Mouse (Mus musculus) forebrain, embryonic 14.5 days (tissue): ENCODE measurements around the gene Gnaq. TPM values are rescaled to one million over a fixed set of nuclear protein-coding genes. Genes with fewer than 3 reads are reported as not detected.
"Not testable (repeated sequence)": the region's sequence is repeated elsewhere in the genome, so short reads cannot be mapped to it uniquely, and the experiment has no call there.

Experiments used
- ATAC-seq: fragments of 200-750 bp; cut with Nextera tagmentation; 2 replicates; pipeline ENCODE4 v1.8.0; 2017; ENCODE audit warnings: mild to moderate bottlenecking, moderate library complexity
- DNase-seq: peaks from one replicate; pipeline ENCODE4 v3.0.0-alpha.2; 2015; ENCODE audit warnings: low spot score
- H3K27ac ChIP-seq: fragments of 300-500 bp; sonication (generic); 2 replicates; pipeline ENCODE4 v1.5.1; 2014; ENCODE audit warnings: low read depth, mild to moderate bottlenecking, control low read depth, low read length, moderate library complexity
- H3K27me3 ChIP-seq: fragments of 300-500 bp; sonication (generic); replicated peaks from 2 replicates; pipeline ENCODE4 v1.6.1; 2014; ENCODE audit warnings: low read length, control low read depth, mixed read lengths; ENCODE audit not compliant: control insufficient read depth, insufficient read depth
- H3K36me3 ChIP-seq: fragments of 300-500 bp; sonication (generic); 2 replicates; pipeline ENCODE4 v1.6.1; 2014; ENCODE audit warnings: low read length, control low read depth; ENCODE audit not compliant: control insufficient read depth, insufficient read depth
- H3K4me1 ChIP-seq: fragments of 300-500 bp; sonication (generic); 2 replicates; pipeline ENCODE4 v1.6.1; 2014; ENCODE audit warnings: antibody characterized with exemption, low read length, control low read depth; ENCODE audit not compliant: control insufficient read depth, insufficient read depth
- H3K4me2 ChIP-seq: fragments of 300-500 bp; sonication (generic); 2 replicates; pipeline ENCODE4 v1.6.1; 2014; ENCODE audit warnings: mild to moderate bottlenecking, control low read depth, low read length
- H3K4me3 ChIP-seq: fragments of 300-500 bp; sonication (generic); 2 replicates; pipeline ENCODE4 v1.5.1; 2014; ENCODE audit warnings: low read depth, low read length, control low read depth
- H3K9ac ChIP-seq: fragments of 300-500 bp; sonication (generic); 2 replicates; pipeline ENCODE4 v1.6.1; 2014; ENCODE audit warnings: mild to moderate bottlenecking, low read length, control low read depth, moderate library complexity
- H3K9me3 ChIP-seq: fragments of 300-500 bp; sonication (generic); replicated peaks from 2 replicates; pipeline ENCODE4 v1.6.1; 2016; ENCODE audit warnings: low read length, control low read depth, mixed read lengths; ENCODE audit not compliant: control insufficient read depth
- WGBS: fragments of 180-500 bp; shearing (Covaris S2); extraction: QIAGEN DNeasy Blood & Tissue Kit; methylation state at CpG from one replicate; pipeline ENCODE4 v1.1.7; 2014; 5-methylcytosine and 5-hydroxymethylcytosine counted together
- polyA plus RNA-seq: library from polyadenylated mRNA; unstranded; fragments of >200 nt; fragmentation: Nextera tagmentation; extraction: Ambion mirVana; gene quantifications from 2 replicates; pipeline ENCODE4 v1.2.1, GENCODE M21; 2014

Gnaq gene
- 44.8 and 47.6 TPM in 2 replicates for polyA plus RNA-seq

DNA sequence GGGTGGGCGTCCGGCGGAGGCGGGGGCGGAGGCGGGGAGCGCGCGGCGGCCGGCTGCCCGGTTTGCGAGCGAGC, at the start of gene Gnaq:
Gnaq (plus strand) TSS at position 41 of the 74 bp plus-strand sequence.
- Histone ChIP-seq H3K4me2 (peak within 1 kb of the TSS; percentile 61), H3K36me3 (no peaks in the 10 kb centered on the region), H3K9ac (peak within 1 kb of the TSS; percentile 98), H3K4me1 (peaks cover 21% of the 10 kb centered on the region), H3K4me3 (peak within 1 kb of the TSS; percentile 94), H3K27me3 (no peaks in the 10 kb centered on the region), H3K9me3 (no peaks in the 10 kb centered on the region), H3K27ac (peak within 1 kb of the TSS; percentile 99)
- WGBS: no CpG with 5 or more reads among the region's 14 CpGs
- DNase-seq: no peak
- no peak for ATAC-seq

DNA sequence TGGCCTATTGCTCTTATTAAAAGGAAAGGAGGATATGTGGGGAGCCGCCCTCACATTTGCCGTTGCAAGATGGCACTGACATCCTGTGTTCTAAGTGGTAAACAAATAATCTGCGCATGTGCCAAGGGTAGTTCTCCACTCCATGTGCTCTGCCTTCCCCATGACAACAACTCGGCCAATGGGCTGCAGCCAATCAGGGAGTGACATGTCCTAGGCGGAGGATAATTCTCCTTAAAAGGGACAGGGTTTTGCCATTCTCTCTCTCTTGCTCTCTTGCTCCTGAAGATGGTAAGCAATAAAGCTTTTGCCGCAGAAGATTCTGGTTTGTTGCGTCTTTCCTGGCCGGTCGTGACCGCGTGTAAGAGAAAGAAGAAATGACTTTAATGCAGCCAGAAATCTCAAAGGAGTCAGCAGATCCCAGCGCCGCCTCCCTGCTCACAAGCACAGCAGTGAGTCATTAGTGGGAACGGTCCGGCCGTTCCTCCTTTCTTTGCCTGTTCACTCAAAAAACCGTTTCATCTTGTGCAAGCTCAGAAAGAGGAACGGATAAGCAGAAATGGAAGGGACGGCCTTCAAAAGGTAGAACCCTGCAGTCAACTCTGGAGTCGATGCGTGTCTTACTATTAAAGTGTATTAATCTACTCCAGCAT, 48.5 kb upstream of the Gnaq start:
- not testable (repeated sequence) for H3K4me3 ChIP-seq, H3K9ac ChIP-seq, H3K27ac ChIP-seq, H3K4me1 ChIP-seq, H3K4me2 ChIP-seq, H3K9me3 ChIP-seq, H3K27me3 ChIP-seq, H3K36me3 ChIP-seq, ATAC-seq
- WGBS: 88% methylated on average over 20 of the region's 21 CpGs
- DNase-seq: peak; percentile 11

DNA sequence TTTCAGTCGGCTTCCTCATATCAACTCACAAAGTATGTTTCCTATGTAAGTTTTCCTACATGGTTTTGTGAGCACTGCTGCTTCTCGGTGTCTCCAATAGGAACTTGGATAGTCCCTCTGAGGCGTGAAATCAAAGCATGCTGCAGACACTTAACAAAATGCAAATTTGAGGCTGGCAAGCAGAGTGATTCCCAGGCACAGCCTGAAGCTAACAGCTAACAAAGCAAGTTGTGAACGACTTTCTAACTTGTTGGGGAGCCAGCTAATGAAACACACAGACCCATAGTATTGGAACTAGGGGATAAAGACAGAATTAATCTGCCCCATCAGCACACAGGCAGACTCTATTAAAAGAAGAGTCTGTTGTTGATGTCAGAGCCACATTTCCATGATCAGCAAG, 47.4 kb upstream of the Gnaq start:
- no peaks in the 10 kb centered on the region for H3K4me1 ChIP-seq
- no peaks in the 10 kb centered on the region for H3K9me3 ChIP-seq
- H3K4me2 ChIP-seq: no peak overlapping the region
- WGBS: 69% methylated on average over 4 of the region's 4 CpGs
- peak; percentile 22 for DNase-seq
- H3K27ac ChIP-seq: no peak overlapping the region
- no peak overlapping the region for H3K4me3 ChIP-seq
- no peaks in the 10 kb centered on the region for H3K36me3 ChIP-seq
- H3K9ac ChIP-seq: no peak overlapping the region
- no peak for ATAC-seq
- H3K27me3 ChIP-seq: no peaks in the 10 kb centered on the region

DNA sequence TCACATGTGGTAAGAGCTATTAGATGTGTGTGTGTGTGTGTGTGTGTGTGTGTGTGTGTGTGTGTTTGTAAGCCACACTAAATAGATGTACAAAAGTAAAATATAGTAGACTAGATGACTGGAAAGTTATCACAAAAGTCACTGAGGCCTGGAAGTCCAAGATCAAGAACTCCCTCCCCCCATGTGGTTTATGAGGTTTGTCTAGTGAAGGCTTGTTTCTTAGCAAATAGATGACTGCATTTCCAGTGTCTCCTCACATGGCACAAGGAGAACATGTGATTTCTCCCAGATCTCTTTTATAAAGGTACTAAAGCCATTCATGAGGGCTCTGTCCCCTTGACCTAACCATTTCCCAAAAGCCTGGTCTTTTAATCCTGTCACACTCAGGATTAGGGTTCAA, 46.5 kb upstream of the Gnaq start:
- Histone ChIP-seq H3K36me3 (no peaks in the 10 kb centered on the region), H3K27ac (no peak overlapping the region), H3K9ac (no peak overlapping the region), H3K9me3 (no peaks in the 10 kb centered on the region), H3K4me3 (no peak overlapping the region), H3K27me3 (no peaks in the 10 kb centered on the region), H3K4me1 (no peaks in the 10 kb centered on the region), H3K4me2 (no peak overlapping the region)
- DNase-seq (no peak), ATAC-seq (no peak)

DNA sequence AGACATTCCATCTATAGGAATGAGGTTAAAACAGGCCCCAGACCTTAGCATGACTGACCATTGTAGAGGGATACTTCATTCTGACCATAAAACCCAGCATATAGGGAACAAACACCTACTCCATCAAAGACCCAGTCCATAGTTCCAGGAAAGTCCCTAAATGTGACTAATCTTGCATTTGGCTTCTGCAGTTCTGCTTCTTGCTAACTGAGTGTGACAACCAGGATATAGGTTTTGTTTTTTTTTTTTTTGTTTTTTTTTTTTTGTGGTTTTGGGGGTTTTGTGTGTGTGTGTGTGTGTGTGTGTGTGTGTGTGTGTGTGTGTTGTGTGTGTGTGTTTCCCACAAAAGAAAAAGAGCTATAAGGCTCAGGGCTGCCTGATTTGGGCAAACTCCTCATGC, 46.0 kb upstream of the Gnaq start:
- Histone ChIP-seq H3K9ac (no peak overlapping the region), H3K4me1 (no peaks in the 10 kb centered on the region), H3K9me3 (no peaks in the 10 kb centered on the region), H3K4me2 (no peak overlapping the region), H3K4me3 (no peak overlapping the region), H3K27me3 (no peaks in the 10 kb centered on the region), H3K36me3 (no peaks in the 10 kb centered on the region), H3K27ac (no peak overlapping the region)
- DNase-seq (no peak), ATAC-seq (no peak)

DNA sequence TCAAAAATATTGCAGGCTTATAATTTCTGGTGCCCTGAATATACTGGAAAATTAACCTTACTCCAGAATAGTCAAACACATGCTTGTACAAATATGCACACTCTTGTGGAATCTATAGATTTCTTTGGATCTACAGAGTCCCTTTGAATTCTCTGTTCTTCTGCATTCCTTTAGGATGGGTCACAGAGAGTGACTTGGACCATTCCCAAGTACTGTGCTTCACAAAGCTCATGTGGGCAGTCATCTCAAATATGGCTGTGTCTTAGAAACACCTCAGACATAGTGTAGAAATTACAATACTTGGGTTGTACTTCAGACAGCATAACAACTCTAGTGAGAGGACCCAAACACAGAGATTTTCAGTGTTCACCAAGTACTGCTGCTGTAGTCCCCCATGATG, 45.2 kb upstream of the Gnaq start:
- Histone ChIP-seq H3K27me3 (no peaks in the 10 kb centered on the region), H3K27ac (no peak overlapping the region), H3K4me1 (no peaks in the 10 kb centered on the region), H3K9me3 (no peaks in the 10 kb centered on the region), H3K4me2 (no peak overlapping the region), H3K9ac (no peak overlapping the region), H3K36me3 (no peaks in the 10 kb centered on the region), H3K4me3 (no peak overlapping the region)
- ATAC-seq: no peak
- no peak for DNase-seq

DNA sequence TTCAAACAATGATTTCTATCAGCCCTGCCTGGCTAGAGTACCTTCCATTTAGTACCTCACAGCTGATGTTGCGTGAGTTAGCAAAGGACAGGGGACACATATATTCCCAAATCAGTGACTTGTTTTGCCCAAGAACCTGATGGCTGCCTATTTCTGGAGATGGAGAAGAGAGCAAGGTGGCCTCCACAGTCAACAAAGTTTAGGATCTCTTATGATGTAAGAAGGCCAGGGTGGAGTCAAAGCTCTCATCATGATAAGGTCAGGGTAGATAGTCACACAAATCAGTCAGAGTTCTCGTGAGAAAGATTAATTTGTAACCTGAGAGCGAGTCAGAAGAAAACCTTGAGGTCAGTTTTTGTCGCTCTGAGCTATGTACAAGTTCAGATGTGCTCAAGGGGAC, 39.0 kb upstream of the Gnaq start:
- 86% methylated on average over 4 of the region's 4 CpGs for WGBS
- Histone ChIP-seq H3K36me3 (no peaks in the 10 kb centered on the region), H3K27me3 (no peaks in the 10 kb centered on the region), H3K9ac (no peak overlapping the region), H3K27ac (no peak overlapping the region), H3K4me3 (no peak overlapping the region), H3K4me2 (no peak overlapping the region), H3K4me1 (no peaks in the 10 kb centered on the region), H3K9me3 (0 out of 2 replicates have a peak, but pooled peaks cover 6% of the 10 kb centered on the region)
- DNase-seq (no peak), ATAC-seq (no peak)

DNA sequence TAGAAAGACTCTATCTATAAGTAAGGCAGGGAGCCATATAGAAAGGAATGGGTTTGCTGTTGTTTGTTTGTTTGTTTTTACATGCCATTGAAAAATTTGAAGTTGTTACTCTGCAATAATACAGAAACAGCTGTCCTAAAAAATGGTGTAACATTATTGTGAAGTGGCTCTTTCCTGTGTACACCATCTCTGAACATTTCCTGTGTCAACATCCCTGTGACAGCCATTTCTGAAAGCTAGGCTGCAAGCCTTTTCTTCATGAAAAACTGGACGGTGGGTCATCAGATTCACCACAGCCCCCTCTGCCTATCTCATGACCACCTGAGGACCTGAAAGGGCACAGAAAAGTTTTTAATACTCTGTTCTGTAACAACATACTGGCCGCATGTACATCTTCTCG, 22.7 kb upstream of the Gnaq start:
- H3K4me1 ChIP-seq: no peaks in the 10 kb centered on the region
- H3K36me3 ChIP-seq: no peaks in the 10 kb centered on the region
- no peaks in the 10 kb centered on the region for H3K9me3 ChIP-seq
- H3K27me3 ChIP-seq: no peaks in the 10 kb centered on the region
- no peak overlapping the region for H3K27ac ChIP-seq
- H3K9ac ChIP-seq: no peak overlapping the region
- ATAC-seq: no peak
- WGBS: 87% methylated on average over 3 of the region's 3 CpGs
- no peak overlapping the region for H3K4me2 ChIP-seq
- no peak for DNase-seq
- no peak overlapping the region for H3K4me3 ChIP-seq

DNA sequence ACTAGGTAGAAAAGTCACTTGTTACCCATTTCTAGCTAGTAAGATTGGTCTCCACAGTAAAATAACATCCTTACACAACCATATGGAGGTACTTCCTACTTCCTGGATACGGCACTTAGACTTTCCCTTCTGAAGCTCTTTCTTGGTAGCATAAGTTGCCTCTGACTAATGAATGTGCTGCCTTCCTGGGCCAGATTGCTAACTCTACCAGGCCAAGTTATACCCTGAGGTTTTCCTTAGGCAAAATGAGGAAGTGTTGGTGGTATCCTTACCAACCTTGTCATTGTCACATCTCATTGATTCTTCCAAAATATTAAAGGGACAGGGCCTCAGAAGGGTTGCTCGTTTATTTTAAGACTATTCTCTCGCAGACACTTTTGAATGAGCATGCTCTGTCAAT, 22.0 kb upstream of the Gnaq start:
- DNase-seq (no peak), ATAC-seq (no peak)
- 79% methylated on average over 3 of the region's 3 CpGs for WGBS
- Histone ChIP-seq H3K4me2 (no peak overlapping the region), H3K27me3 (no peaks in the 10 kb centered on the region), H3K36me3 (no peaks in the 10 kb centered on the region), H3K4me3 (no peak overlapping the region), H3K9me3 (no peaks in the 10 kb centered on the region), H3K27ac (no peak overlapping the region), H3K9ac (no peak overlapping the region), H3K4me1 (no peaks in the 10 kb centered on the region)

DNA sequence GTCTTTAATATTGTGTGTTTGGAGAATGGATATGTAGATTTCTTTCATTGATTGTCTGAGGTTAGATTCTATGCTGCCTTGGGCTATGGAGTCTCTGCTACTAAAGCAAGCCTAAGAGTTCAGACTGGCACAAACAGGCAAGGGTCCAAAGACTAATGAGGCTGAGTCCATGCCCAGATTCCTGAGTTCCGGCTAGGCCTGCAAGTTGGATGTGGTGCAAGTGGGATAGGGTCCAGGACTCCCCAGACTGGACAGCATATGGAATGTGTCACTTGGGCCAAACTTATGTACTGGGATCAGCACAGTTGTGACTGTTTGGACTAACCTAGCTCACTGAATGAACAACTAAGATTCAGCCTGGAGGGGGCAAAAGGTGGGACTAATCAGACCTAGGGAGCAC, 19.3 kb upstream of the Gnaq start:
- no peak overlapping the region for H3K4me2 ChIP-seq
- H3K4me1 ChIP-seq: no peaks in the 10 kb centered on the region
- 38% methylated on average over 1 of the region's 1 CpGs for WGBS
- no peaks in the 10 kb centered on the region for H3K36me3 ChIP-seq
- H3K9ac ChIP-seq: no peak overlapping the region
- no peaks in the 10 kb centered on the region for H3K9me3 ChIP-seq
- no peaks in the 10 kb centered on the region for H3K27me3 ChIP-seq
- no peak overlapping the region for H3K4me3 ChIP-seq
- DNase-seq (peak; percentile 84), ATAC-seq (peak; percentile 92)
- no peak overlapping the region for H3K27ac ChIP-seq
